Mouse (Mus musculus) leukemia stem cell, adult 10-12 weeks (primary cell): ENCODE results near the gene Creb3l4. TPM values are rescaled to one million over a fixed set of nuclear protein-coding genes. Genes with fewer than 3 reads are reported as not detected.

Source experiments
- polyA plus RNA-seq: library from polyadenylated mRNA; stranded (reverse); fragments of >175 nt; gene quantifications from 2 replicates; pipeline ENCODE4 v1.2.3, GENCODE M21; 2012; ENCODE audit warnings: low replicate concordance

Creb3l4 gene
- polyA plus RNA-seq: 0.17 TPM in 1 of 2 replicates, not detected in the other

DNA sequence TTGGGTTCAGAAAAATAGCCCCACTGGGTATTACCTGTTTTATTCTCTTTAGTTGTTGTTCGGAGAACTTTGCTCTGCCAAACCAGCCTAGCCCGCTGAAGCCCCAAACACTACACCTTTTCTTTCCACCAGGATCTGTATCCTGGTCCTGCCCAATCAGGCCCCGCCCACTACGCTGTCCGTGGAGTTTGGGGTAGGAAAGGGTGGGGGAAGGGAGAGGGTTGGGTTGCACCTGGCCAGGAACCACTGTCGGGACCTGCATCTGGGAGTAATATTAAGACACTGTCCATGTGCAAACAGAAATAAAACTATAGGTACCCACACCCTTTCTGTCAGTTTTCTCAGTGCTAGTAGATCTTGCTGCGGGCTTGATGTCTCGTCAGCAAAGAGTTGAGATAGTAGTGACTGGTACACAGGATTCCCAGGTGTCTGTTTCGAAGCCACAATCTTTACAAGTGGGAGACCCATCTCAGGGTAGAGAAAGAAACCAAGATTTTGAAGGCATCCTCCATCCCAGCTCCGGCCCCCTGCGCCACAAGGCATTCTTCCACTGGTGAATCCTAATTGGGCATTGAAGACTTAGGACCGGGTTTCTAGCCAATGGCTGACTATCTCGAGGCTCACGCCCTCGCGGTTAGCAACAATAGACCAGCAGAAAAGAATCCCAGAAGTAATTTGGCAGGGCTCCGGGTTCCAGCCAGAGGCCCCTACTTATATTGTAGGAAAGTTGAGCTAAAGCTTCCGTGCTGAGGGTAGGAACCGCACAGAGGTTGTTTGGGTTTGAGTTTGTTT lies at the start of gene Creb3l4:
Creb3l4 (minus strand) TSS at position 529 of the 792 bp plus-strand sequence.

DNA sequence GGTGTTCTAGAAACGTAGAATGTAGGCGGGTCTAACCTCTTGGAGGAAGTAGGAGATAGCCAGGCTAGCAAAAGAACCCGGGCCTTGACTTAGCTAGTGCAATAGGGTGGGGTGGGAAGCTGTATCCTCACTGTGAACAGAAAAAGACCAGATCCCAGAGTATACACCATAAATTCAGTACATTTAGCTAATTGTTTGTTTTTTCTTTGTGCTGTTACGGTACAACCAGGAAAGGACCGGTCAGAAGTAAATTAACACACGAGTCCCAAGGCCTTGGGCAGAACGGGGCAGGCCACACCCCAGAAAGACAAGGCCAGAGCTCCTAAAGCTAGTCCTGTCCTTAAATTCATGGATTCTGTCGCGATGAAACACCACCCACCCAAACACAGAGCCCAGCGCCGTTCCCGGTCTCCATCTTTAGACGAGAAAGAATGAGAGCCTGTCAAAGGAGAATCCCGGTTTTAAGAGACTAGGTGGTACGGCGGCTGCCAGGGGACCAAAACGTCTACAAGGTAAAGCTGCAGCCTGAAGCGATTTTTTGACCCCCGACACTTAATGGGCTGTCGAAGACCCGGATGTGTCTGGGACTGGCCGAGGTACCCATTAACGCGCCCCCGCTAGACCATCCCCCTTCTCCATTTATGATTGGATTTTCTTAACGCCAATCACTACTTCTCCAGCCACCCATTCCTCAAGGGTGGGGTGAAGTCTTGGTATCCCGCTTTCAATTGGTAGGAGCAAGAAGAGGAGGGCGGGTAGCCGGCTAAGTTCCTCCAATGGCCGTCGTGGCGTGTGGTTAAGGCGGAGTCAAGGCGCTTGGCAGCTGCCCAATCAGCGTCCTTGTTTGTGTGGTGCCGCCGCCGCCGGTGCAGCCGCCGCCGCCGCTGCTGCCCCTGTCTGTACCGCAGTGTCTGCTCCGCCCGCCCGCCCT lies 49.3 kb upstream of the Creb3l4 start, which contains the start of gene Gatad2b:
Gatad2b (plus strand) TSS at position 834 of the 931 bp plus-strand sequence.

DNA sequence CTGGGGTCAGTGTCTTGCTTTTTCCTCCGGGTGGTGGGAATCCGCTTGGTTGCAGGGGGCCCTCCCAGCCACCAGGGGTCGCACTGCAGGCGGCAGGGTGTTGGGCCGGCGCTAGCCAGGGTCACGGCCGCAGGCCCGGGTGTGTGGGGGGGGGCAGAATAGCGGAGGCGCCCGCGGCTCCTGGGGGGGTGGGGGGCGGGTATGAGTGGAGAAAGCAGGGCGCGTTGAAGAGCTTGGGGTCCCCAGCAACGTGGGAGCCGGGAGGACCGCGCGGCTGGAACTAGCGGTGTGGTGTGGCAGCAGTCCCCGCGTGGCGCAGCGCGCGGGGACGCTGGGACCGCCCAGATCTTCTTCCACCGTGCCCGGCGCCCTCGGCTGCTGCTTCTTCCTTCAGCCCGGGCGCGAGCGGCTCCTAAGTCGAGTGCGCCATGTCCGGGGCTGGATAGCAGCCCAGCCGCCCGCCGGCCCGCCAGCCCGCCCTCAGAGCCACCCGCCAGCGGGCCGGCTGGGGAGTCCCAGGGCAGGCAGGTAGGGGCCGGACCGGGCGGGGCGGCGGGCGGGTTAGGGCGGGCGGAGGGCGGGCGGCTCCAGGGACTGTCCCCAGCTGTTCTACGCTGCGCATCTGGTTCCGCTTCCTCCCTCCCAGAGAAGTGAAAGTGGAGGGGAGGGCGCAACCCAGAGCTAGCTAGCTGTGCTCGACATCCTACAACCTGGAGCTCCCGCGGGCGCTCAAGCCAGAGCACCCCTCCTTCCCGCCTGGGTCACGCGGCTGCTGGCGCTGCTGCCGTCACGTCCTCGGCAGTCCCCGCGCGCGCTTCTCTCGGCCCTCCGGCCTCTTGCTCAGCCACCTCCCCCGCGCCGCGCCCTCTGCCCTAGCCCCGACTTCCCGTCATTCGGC lies 22.0 kb upstream of the Creb3l4 start, which contains the start of gene Dennd4b:
Dennd4b (plus strand) TSS at position 152 of the 898 bp plus-strand sequence.

DNA sequence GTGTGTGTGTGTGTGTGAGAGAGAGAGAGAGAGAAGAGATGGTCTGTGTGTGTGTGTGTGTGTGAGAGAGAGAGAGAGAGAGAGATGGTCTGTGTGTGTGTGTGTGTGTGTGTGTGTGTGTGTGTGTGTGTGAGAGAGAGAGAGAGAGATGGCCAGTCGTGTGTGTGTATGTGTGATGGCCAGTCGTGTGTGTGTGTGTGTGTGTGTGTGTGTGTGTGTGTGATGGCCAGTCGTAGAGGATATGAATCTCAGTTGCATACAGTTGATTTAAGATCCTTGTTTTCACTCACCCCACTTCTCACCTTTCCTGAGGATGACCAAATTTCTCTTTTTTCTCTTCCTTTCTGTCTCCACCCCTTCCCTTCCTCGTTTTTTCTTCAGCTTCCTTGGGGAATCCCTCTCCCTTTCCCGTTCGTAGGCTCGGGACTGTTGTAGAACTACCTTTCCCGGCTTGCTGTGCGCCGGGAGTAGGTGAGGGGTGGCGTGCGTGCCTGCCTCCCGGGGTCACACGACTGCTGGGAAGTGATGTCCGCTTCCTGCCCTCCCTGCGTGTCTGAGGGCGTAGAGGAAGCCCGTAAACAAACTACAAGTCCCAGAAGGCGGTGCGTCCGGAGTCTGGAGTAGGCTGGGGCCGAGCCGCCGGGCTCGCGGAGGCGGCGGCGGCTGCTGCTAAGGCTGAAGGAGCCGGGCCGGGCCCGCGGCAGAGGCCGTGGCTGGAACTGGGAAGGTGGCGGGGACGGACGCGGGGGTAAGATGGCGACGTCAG lies 10.5 kb upstream of the Creb3l4 start, which contains the start of gene Crtc2:
Crtc2 (plus strand) TSS at position 511 of the 766 bp plus-strand sequence.

DNA sequence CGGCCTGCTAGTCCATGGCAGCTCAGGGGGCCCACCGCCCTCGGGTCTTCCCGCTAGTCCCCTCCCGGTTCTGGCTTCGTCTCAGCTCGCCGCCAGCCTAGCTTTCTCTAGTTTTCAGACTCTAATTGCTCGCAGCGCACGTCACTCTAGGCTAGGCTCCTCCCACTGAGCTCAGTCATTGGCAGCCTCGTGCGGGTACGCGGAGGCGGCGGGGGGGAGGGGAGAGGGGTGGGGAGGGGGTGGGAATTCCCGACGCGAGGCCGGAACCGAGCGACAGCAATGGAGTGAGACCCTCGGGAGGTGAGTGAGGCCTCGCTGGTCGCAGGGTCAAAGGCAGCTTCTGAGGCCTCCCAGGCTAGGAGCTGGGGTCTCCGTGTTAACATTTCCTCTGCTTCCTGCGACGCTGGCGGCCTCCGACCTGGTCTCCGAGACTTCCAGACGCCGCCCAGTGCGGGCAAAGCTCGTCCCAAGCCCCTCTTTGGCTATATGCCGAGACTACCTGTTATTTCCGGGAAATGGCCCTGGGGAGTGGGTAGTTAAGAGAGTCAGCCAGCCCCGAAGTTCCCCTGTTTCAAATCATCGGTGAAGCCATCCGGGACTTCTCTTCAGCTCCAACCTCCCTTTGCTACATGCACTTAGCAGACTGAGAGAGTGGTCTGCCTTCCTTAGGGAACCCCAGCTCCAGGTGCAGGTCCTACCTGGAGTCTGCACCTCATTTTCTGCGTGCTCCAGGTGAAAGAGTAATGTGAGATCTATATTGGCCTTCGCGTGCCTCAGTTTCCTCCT lies 4.8 kb upstream of the Creb3l4 start, which contains the start of gene Slc39a1:
Slc39a1 (plus strand) TSS at position 213 of the 786 bp plus-strand sequence.

DNA sequence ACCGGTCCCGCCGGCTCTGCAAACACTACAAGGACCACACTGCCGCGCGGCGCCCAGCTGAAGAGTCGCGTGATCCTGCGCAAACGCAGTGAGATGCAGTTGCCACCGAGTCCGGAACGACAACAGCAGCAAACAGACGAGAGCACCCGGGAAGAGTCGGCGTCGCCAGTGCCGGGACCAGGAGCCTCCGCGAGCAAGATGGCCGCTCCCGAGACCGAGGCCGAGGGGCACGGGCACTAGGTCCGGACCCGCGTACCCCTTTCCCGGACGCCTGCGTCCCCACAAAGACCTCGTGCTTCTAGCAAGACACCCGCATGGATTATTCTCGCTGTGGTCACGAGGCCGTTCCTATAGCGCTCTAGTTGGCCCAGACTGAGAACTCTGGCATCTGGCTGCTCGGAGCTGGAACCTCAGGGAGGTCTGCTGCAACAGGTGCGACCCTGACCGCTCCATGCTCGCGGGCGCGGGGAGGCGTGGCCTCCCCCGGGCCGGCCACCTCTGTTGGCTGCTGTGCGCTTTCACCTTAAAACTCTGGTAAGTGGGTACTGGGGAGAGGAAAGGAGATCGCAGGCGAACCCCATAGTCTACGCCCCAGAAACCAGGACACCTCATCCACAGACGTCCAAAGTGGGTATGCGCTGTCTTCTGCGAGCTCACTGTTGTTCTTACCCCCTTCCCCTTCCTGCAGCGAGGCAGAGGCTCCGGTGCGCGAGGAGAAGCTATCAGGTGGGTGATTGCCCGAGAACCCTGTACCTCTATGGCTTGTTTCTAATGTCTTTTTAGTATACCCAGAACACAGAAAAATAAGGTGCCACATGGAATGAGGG lies 11.6 kb downstream of the Creb3l4 start, which contains the start of gene Jtb:
Jtb (plus strand) TSS at position 91 of the 827 bp plus-strand sequence.

DNA sequence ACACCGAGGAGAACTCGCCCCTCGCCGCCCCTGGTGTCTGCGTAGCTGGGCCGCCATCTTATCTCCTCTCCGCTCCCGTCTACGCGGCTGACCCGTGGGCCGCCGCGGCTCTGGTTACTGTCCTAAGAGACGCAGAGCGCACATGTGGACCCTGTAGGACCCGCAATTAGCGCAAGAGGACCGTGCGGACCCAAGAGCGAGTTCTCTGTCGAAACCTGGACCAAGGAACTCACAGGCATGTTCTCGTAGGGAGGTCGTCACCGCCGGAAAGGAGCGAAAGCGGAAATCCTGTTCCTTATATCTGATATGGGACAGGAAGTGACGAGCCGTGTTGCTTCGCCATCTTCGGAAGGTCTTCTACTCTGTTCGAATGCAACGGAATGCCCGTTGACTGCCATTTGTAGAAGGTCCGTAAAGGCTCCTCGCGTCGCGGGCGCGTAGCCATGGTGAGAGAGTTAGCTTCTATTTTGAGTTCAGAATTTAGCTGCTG lies 29.9 kb downstream of the Creb3l4 start, which contains the start of the genes Rps27 and Rab13:
Rps27 (minus strand) TSS at position 275 of the 490 bp plus-strand sequence.
Rab13 (plus strand) TSS at position 319 of the 490 bp plus-strand sequence.

Other genes starting within 250 kb of the Creb3l4 start
- 8.6 and 32.9 TPM in 2 replicates for gene Hax1, start 244.7 kb downstream of the Creb3l4 start, polyA plus RNA-seq
- gene 4933434E20Rik, start 191.9 kb downstream of the Creb3l4 start, polyA plus RNA-seq: 1.9 and 19.3 TPM in 2 replicates
- 141 and 192 TPM in 2 replicates for gene Ubap2l, start 190.9 kb downstream of the Creb3l4 start, polyA plus RNA-seq
- 36.5 and 81.5 TPM in 2 replicates for gene Tpm3, start 170.9 kb downstream of the Creb3l4 start, polyA plus RNA-seq
- not detected in 2 replicates for gene Nup210l, start 139.4 kb downstream of the Creb3l4 start, polyA plus RNA-seq
- gene Rps27, start 29.9 kb downstream of the Creb3l4 start, polyA plus RNA-seq: 161 and 228 TPM in 2 replicates
- gene Rab13, start 29.8 kb downstream of the Creb3l4 start, polyA plus RNA-seq: 1.1 and 1.8 TPM in 2 replicates
- gene Jtb, start 11.9 kb downstream of the Creb3l4 start, polyA plus RNA-seq: 135 and 244 TPM in 2 replicates
- gene Slc39a1, start 4.7 kb upstream of the Creb3l4 start, polyA plus RNA-seq: 9.7 and 11.5 TPM in 2 replicates
- gene Crtc2, start 10.7 kb upstream of the Creb3l4 start, polyA plus RNA-seq: 53.2 and 125 TPM in 2 replicates
- 101 and 197 TPM in 2 replicates for gene Dennd4b, start 21.7 kb upstream of the Creb3l4 start, polyA plus RNA-seq
- gene Gatad2b, start 49.7 kb upstream of the Creb3l4 start, polyA plus RNA-seq: 3.4 and 5.4 TPM in 2 replicates
- 2.4 and 2.9 TPM in 2 replicates for gene Slc27a3, start 146.4 kb upstream of the Creb3l4 start, polyA plus RNA-seq
- gene Ints3, start 190.1 kb upstream of the Creb3l4 start, polyA plus RNA-seq: 28.3 and 56.0 TPM in 2 replicates
- 0.89 and 5.8 TPM in 2 replicates for gene Npr1, start 222.4 kb upstream of the Creb3l4 start, polyA plus RNA-seq
- gene Ilf2, start 232.6 kb upstream of the Creb3l4 start, polyA plus RNA-seq: 8.3 and 17.4 TPM in 2 replicates
- gene Snapin, start 247.5 kb upstream of the Creb3l4 start, polyA plus RNA-seq: 1.9 and 2.3 TPM in 2 replicates